Mouse (Mus musculus) bone marrow, adult 2 months (tissue): ENCODE measurements around the gene Acyp1.

Experiments used
- CTCF ChIP-seq: fragments of 200-500 bp; IDR thresholded peaks from 2 replicates; pipeline ENCODE4 v1.5.1; 2011; ENCODE audit warnings: low read length, control low read depth; ENCODE audit not compliant: control insufficient read depth, insufficient read depth
- POLR2A ChIP-seq: fragments of 200-500 bp; IDR thresholded peaks from 2 replicates; pipeline ENCODE4 v1.6.1; 2011; ENCODE audit warnings: low read depth, mild to moderate bottlenecking, control low read depth, low read length, borderline replicate concordance; ENCODE audit not compliant: control insufficient read depth

DNA sequence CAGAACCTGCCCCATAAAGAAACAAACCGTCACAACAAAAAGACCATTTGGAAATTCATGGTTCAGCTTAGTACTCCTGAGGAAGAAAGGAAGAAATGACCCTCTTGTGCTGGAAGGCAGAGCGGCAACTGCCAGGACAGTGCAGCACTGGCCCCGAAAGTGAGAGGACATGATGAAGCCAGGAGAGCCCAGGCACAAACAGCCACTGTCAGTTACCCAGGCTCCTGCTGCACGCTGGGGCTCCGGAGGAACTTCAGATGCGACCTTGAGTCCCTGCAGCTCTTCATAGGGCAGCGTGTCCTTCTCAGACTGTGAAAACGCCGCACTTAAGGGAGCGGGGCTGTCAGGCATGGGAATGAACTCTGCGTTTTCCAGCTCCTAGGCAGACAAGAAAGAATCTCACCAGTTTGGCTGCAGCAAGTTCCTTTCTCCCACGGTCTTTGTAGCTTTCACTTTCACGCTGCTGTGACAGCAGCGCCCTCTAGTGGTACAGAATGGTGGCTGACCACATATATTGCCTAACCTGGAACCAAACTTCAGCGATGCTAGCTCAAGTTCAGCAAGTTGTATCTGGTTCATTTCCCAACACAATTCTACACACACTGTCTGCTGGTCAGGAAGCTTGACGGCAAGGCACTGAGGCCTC, 17.1 kb upstream of the Acyp1 start:
- no peak; the same call in 1 of the 2 replicates for TF ChIP-seq POLR2A
- peak; percentile 99 for TF ChIP-seq CTCF
